Mouse (Mus musculus): ENCODE results near the gene Anks3. TPM values are rescaled to one million over a fixed set of nuclear protein-coding genes. Genes with fewer than 3 reads are reported as not detected.

The Anks3 gene
- polyA plus RNA-seq, 1 experiment from 2014 or later = 13.0 TPM

DNA sequence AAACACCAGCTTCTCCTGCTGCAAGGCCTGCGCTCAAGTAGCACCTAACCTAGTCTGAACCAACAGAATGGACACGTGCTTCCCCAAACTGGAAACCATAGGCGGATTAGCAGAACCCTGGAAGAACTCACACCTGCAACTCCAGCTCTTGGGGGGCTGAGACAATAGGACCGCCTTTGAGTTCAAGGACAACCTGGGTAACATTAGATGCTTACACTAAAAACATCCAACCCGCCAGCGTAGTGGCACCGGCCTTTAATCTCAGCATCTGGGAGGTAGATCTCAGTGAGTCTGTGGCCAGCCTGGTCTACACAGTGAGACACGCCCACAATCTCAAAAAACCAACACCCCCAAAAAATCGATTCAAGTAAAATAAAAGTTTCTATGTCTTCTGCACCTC is 659 bp downstream of the Anks3 start:
- no peak for TF ChIP-seq CTCF (IDR thresholded peaks at IDR 0.05; ENCODE audit: low read depth)
- TF ChIP-seq EP300 (IDR thresholded peaks at IDR 0.05; ENCODE audit: low read depth) = no peak
- H3K9me3 ChIP-seq (ENCODE audit: low read length) = no peaks in the 10 kb centered on the region
- peaks cover 16% of the 10 kb centered on the region for H3K4me1 ChIP-seq (ENCODE audit: insufficient read depth)
- H3K4me2 ChIP-seq (ENCODE audit: low read depth, low read length) = peak overlapping the region; percentile 94
- H3K27ac ChIP-seq (ENCODE audit: low read depth) = peak overlapping the region; percentile 91; the same call in 1 of the 2 replicates
- H3K4me3 ChIP-seq (ENCODE audit: low read depth, low read length) = peak overlapping the region; percentile 87
- H3K9ac ChIP-seq (replicated peaks) = peak overlapping the region; percentile 84
- WGBS (ENCODE audit: insufficient replicate concordance) = 39% methylated on average over 9 of the region's 9 CpGs
- H3K36me3 ChIP-seq (replicated peaks; ENCODE audit: insufficient read depth, low read length) = no peaks in the 10 kb centered on the region
- no peak for ATAC-seq
- DNase-seq = no peak
- H3K27me3 ChIP-seq (ENCODE audit: insufficient read depth, low read length) = no peaks in the 10 kb centered on the region

DNA sequence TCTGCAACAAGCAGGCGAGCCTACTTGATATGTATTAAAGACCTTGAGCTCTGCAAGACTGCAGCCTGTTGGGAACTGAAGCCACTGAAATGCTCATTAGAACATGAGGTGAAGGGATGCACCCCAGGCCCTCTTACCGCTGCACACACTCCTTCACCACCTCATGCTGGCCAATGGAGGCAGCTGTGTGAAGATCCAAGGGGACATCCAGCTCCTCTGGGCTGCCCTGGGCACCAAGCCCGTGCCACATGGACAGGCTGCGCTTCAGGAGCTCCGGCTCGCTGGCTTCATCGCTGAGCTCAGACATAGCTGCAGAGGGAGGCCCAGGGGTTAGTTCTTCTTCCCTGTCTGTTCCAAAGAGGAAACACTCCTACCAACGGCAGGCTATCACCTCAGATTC is 3.7 kb downstream of the Anks3 start:
- no peak overlapping the region; the same call in 1 of the 2 replicates for H3K27ac ChIP-seq (ENCODE audit: low read depth)
- WGBS (ENCODE audit: insufficient replicate concordance) = 63% methylated on average over 8 of the region's 8 CpGs
- TF ChIP-seq CTCF (IDR thresholded peaks at IDR 0.05; ENCODE audit: low read depth) (no peak), EP300 (IDR thresholded peaks at IDR 0.05; ENCODE audit: low read depth) (no peak)
- no peaks in the 10 kb centered on the region for H3K27me3 ChIP-seq (ENCODE audit: insufficient read depth, low read length)
- no peaks in the 10 kb centered on the region for H3K9me3 ChIP-seq (ENCODE audit: low read length)
- ATAC-seq (no peak), DNase-seq (no peak)
- no peak overlapping the region for H3K4me2 ChIP-seq (ENCODE audit: low read depth, low read length)
- peaks cover 13% of the 10 kb centered on the region for H3K4me1 ChIP-seq (ENCODE audit: insufficient read depth)
- no peak overlapping the region for H3K9ac ChIP-seq (replicated peaks)
- peaks cover 15% of the 10 kb centered on the region for H3K36me3 ChIP-seq (replicated peaks; ENCODE audit: insufficient read depth, low read length)
- H3K4me3 ChIP-seq (ENCODE audit: low read depth, low read length) = no peak overlapping the region

DNA sequence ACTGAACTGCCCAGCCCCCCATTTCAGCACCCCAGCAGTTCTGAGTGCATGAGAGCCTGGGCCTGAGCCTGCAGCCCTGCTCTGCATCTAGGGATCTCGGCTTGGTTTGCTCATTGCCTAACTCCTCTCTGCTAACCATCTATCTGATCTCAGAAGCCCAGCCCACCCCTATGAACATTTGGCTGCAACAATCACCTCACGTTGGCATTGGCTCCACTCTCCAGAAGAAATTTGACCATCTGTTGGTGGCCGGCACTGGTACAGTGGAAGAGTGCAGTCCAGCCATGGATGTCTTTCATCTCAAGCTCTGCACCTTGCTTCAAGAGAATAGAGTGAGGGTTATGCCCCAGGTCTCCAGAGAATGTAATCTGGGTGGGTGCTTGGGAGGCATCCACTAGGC is 6.6 kb downstream of the Anks3 start:
- no peak overlapping the region for H3K9ac ChIP-seq (replicated peaks)
- H3K9me3 ChIP-seq (ENCODE audit: low read length) = no peaks in the 10 kb centered on the region
- no peak overlapping the region for H3K4me2 ChIP-seq (ENCODE audit: low read depth, low read length)
- TF ChIP-seq CTCF (IDR thresholded peaks at IDR 0.05; ENCODE audit: low read depth) (no peak), EP300 (IDR thresholded peaks at IDR 0.05; ENCODE audit: low read depth) (no peak)
- 80% methylated on average over 3 of the region's 3 CpGs for WGBS (ENCODE audit: insufficient replicate concordance)
- no peak for DNase-seq
- H3K36me3 ChIP-seq (replicated peaks; ENCODE audit: insufficient read depth, low read length) = peaks cover 40% of the 10 kb centered on the region
- H3K4me3 ChIP-seq (ENCODE audit: low read depth, low read length) = no peak overlapping the region
- no peak overlapping the region for H3K27ac ChIP-seq (ENCODE audit: low read depth)
- no peak for ATAC-seq
- H3K27me3 ChIP-seq (ENCODE audit: insufficient read depth, low read length) = no peaks in the 10 kb centered on the region
- H3K4me1 ChIP-seq (ENCODE audit: insufficient read depth) = peaks cover 6% of the 10 kb centered on the region

DNA sequence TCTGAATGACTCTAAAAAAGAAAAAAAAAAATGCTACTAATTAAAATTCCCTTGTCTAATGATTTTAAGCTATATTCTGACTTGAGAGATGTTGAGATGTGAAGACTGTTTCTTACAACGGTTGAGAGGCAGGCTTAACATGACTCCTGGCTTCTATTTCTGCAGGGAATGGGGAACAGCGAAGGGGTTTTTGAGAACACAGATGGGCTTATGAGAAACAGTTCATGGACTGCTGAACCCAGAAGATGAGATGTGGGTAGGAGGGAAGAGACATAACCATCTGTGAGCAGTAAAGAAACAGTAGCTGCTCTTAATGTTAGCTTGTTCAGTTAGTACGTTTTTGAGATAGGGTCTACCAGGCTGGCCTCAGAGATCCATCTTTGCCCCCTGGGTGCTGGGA is 7.4 kb downstream of the Anks3 start:
- Histone ChIP-seq H3K4me1 (ENCODE audit: insufficient read depth) (no peaks in the 10 kb centered on the region), H3K27me3 (ENCODE audit: insufficient read depth, low read length) (no peaks in the 10 kb centered on the region), H3K9ac (replicated peaks) (no peak overlapping the region), H3K36me3 (replicated peaks; ENCODE audit: insufficient read depth, low read length) (peaks cover 48% of the 10 kb centered on the region), H3K27ac (ENCODE audit: low read depth) (no peak overlapping the region), H3K4me2 (ENCODE audit: low read depth, low read length) (no peak overlapping the region), H3K4me3 (ENCODE audit: low read depth, low read length) (no peak overlapping the region), H3K9me3 (ENCODE audit: low read length) (no peaks in the 10 kb centered on the region)
- TF ChIP-seq CTCF (IDR thresholded peaks at IDR 0.05; ENCODE audit: low read depth) = no peak
- no peak for TF ChIP-seq EP300 (IDR thresholded peaks at IDR 0.05; ENCODE audit: low read depth)
- DNase-seq (no peak), ATAC-seq (no peak)
- WGBS (ENCODE audit: insufficient replicate concordance) = 88% methylated on average over 3 of the region's 3 CpGs

DNA sequence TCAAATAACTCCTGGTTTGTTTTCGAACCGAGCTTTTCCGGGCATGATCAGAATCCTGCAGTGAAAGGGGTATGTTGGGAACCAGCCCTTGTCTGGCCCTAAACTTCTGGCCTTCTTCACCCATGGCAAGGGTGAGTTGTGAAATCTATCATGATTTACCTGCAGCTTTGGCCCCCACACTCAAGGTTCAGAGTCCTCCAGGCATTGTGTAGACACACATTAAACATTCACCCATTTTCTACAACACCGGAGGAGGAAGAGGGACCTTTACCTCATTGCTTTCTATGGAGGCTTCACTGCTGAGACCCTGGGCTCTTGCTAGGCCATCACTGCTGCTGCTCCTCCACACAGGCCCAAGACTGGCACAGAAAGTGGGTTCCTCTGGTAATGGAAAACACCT is 16.6 kb downstream of the Anks3 start:
- Histone ChIP-seq H3K36me3 (replicated peaks; ENCODE audit: insufficient read depth, low read length) (peaks cover 50% of the 10 kb centered on the region), H3K27me3 (ENCODE audit: insufficient read depth, low read length) (no peaks in the 10 kb centered on the region), H3K4me2 (ENCODE audit: low read depth, low read length) (peak overlapping the region; percentile 34; the same call in 1 of the 2 replicates), H3K4me3 (ENCODE audit: low read depth, low read length) (no peak overlapping the region), H3K9ac (replicated peaks) (no peak overlapping the region; the same call in 1 of the 2 replicates), H3K4me1 (ENCODE audit: insufficient read depth) (peaks cover 12% of the 10 kb centered on the region), H3K27ac (ENCODE audit: low read depth) (peak overlapping the region; percentile 55; the same call in 1 of the 2 replicates), H3K9me3 (ENCODE audit: low read length) (no peaks in the 10 kb centered on the region)
- TF ChIP-seq CTCF (IDR thresholded peaks at IDR 0.05; ENCODE audit: low read depth) (no peak), EP300 (IDR thresholded peaks at IDR 0.05; ENCODE audit: low read depth) (no peak)
- ATAC-seq (peak; percentile 68), DNase-seq (no peak)
- 57% methylated on average over 4 of the region's 4 CpGs for WGBS (ENCODE audit: insufficient replicate concordance)

DNA sequence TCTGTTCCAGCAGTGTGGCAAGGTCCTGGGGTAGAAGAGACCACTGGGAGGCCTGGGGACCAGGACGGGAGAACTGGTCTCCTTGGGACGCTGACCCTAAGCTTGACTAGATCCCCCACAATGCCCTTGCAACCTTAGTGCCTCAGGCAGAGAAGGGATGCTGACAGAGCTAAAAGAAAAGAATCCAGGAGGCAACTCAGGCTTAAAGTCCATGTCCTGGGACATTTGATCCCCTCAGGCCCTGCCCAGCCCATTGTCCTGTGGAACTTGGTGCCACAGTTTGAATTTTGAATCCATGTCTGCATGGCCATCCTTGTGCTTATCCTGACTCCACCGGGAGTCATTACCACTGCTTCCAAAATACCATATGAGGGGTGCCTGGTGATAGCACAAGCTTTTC is 17.9 kb downstream of the Anks3 start:
- WGBS (ENCODE audit: insufficient replicate concordance) = 89% methylated on average over 3 of the region's 3 CpGs
- H3K4me3 ChIP-seq (ENCODE audit: low read depth, low read length) = no peak overlapping the region
- no peak for TF ChIP-seq CTCF (IDR thresholded peaks at IDR 0.05; ENCODE audit: low read depth)
- H3K4me1 ChIP-seq (ENCODE audit: insufficient read depth) = peaks cover 12% of the 10 kb centered on the region
- H3K27me3 ChIP-seq (ENCODE audit: insufficient read depth, low read length) = no peaks in the 10 kb centered on the region
- H3K27ac ChIP-seq (ENCODE audit: low read depth) = 0 out of 2 replicates have a peak overlapping the region, but pooled peaks have one; percentile 11
- no peak overlapping the region for H3K9ac ChIP-seq (replicated peaks)
- H3K36me3 ChIP-seq (replicated peaks; ENCODE audit: insufficient read depth, low read length) = peaks cover 51% of the 10 kb centered on the region
- ATAC-seq = no peak
- no peak overlapping the region for H3K4me2 ChIP-seq (ENCODE audit: low read depth, low read length)
- no peaks in the 10 kb centered on the region for H3K9me3 ChIP-seq (ENCODE audit: low read length)
- DNase-seq = no peak

DNA sequence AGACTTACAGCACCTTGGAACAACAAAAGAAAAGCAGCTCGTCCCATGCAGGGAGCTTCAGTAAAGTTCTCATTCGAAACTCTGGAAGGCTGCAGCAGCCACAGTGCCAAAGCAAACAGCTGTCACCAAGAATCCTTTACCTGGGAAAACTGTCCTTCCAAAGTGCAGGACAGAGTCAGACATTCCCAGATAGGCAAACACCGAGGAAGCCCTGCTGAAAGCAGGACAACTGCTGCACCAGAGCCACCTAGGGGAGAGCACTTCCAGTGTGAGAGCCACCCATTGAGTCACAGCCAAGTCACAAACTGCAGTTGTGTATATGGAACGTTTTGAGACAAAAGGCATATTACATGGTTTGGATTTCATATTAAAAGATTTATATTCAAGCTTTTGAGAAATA is 18.6 kb downstream of the Anks3 start:
- 47% methylated on average over 4 of the region's 4 CpGs for WGBS (ENCODE audit: insufficient replicate concordance)

More for the DNA sequence above, 18.6 kb downstream of the Anks3 start:
- Histone ChIP-seq H3K9ac (replicated peaks) (no peak overlapping the region), H3K4me3 (ENCODE audit: low read depth, low read length) (no peak overlapping the region), H3K4me1 (ENCODE audit: insufficient read depth) (peaks cover 12% of the 10 kb centered on the region), H3K9me3 (ENCODE audit: low read length) (no peaks in the 10 kb centered on the region), H3K27ac (ENCODE audit: low read depth) (no peak overlapping the region), H3K27me3 (ENCODE audit: insufficient read depth, low read length) (no peaks in the 10 kb centered on the region), H3K4me2 (ENCODE audit: low read depth, low read length) (no peak overlapping the region), H3K36me3 (replicated peaks; ENCODE audit: insufficient read depth, low read length) (peaks cover 52% of the 10 kb centered on the region)
- peak; percentile 33 for DNase-seq
- peak; percentile 64 for ATAC-seq
- TF ChIP-seq EP300 (IDR thresholded peaks at IDR 0.05; ENCODE audit: low read depth) = no peak
- peak; percentile 37 for TF ChIP-seq CTCF (IDR thresholded peaks at IDR 0.05; ENCODE audit: low read depth)
